Mouse (Mus musculus) heart, postnatal 0 days (tissue): ENCODE results near the gene Gna11.

Experiments used
- CTCF ChIP-seq: IDR thresholded peaks from 2 replicates; pipeline ENCODE4 v1.5.1; 2016; ENCODE audit warnings: antibody characterized with exemption, control low read depth, low read depth
- EP300 ChIP-seq: IDR thresholded peaks from 2 replicates; pipeline ENCODE4 v1.6.1; 2016; ENCODE audit warnings: antibody characterized with exemption, low read depth

- TF ChIP-seq CTCF = no peak
- no peak for TF ChIP-seq EP300
Measured at GRCm38 (mm10) chr10:81557491-81557890, 12.5 kb upstream of the Gna11 start.
